Mouse (Mus musculus) forebrain, embryonic 14.5 days (tissue): ENCODE results near the gene Fam136a. TPM values are rescaled to one million over a fixed set of nuclear protein-coding genes. Genes with fewer than 3 reads are reported as not detected.
"Not testable (repeated sequence)": the region's sequence is repeated elsewhere in the genome, so short reads cannot be mapped to it uniquely, and the experiment has no call there.

ENCODE experiments used
- ATAC-seq: fragments of 200-750 bp; cut with Nextera tagmentation; 2 replicates; pipeline ENCODE4 v1.8.0; 2017; ENCODE audit warnings: mild to moderate bottlenecking, moderate library complexity
- DNase-seq: peaks from one replicate; pipeline ENCODE4 v3.0.0-alpha.2; 2015; ENCODE audit warnings: low spot score
- H3K27ac ChIP-seq: fragments of 300-500 bp; sonication (generic); 2 replicates; pipeline ENCODE4 v1.5.1; 2014; ENCODE audit warnings: low read depth, mild to moderate bottlenecking, control low read depth, low read length, moderate library complexity
- H3K27me3 ChIP-seq: fragments of 300-500 bp; sonication (generic); replicated peaks from 2 replicates; pipeline ENCODE4 v1.6.1; 2014; ENCODE audit warnings: low read length, control low read depth, mixed read lengths; ENCODE audit not compliant: control insufficient read depth, insufficient read depth
- H3K36me3 ChIP-seq: fragments of 300-500 bp; sonication (generic); 2 replicates; pipeline ENCODE4 v1.6.1; 2014; ENCODE audit warnings: low read length, control low read depth; ENCODE audit not compliant: control insufficient read depth, insufficient read depth
- H3K4me1 ChIP-seq: fragments of 300-500 bp; sonication (generic); 2 replicates; pipeline ENCODE4 v1.6.1; 2014; ENCODE audit warnings: antibody characterized with exemption, low read length, control low read depth; ENCODE audit not compliant: control insufficient read depth, insufficient read depth
- H3K4me2 ChIP-seq: fragments of 300-500 bp; sonication (generic); 2 replicates; pipeline ENCODE4 v1.6.1; 2014; ENCODE audit warnings: mild to moderate bottlenecking, control low read depth, low read length
- H3K4me3 ChIP-seq: fragments of 300-500 bp; sonication (generic); 2 replicates; pipeline ENCODE4 v1.5.1; 2014; ENCODE audit warnings: low read depth, low read length, control low read depth
- H3K9ac ChIP-seq: fragments of 300-500 bp; sonication (generic); 2 replicates; pipeline ENCODE4 v1.6.1; 2014; ENCODE audit warnings: mild to moderate bottlenecking, low read length, control low read depth, moderate library complexity
- H3K9me3 ChIP-seq: fragments of 300-500 bp; sonication (generic); replicated peaks from 2 replicates; pipeline ENCODE4 v1.6.1; 2016; ENCODE audit warnings: low read length, control low read depth, mixed read lengths; ENCODE audit not compliant: control insufficient read depth
- WGBS: fragments of 180-500 bp; shearing (Covaris S2); extraction: QIAGEN DNeasy Blood & Tissue Kit; methylation state at CpG from one replicate; pipeline ENCODE4 v1.1.7; 2014; 5-methylcytosine and 5-hydroxymethylcytosine counted together
- polyA plus RNA-seq: library from polyadenylated mRNA; unstranded; fragments of >200 nt; fragmentation: Nextera tagmentation; extraction: Ambion mirVana; gene quantifications from 2 replicates; pipeline ENCODE4 v1.2.1, GENCODE M21; 2014

Gene Fam136a
- polyA plus RNA-seq, 1 experiment from 2014 or later = 129 TPM

DNA sequence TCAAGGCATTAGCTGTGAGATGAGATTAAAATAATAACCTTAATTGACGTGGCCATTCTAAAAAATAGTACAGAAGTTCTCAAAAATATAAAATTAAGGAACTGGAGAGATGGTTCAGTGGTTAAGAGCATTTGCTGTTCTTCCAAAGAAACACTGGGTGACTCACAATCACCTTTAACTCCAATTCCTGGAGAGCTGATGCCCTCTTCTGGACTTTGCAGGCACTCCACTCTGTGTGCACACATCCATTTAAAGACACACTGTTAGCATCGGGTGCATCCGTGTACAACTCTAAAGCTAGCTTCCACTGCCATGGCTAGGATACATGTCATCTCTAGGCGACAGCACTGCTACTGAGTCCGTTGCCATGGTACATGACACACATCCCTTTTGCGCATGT is 35.5 kb upstream of the Fam136a start:
- H3K4me3 ChIP-seq = no peak overlapping the region
- no peak overlapping the region for H3K27ac ChIP-seq
- H3K4me2 ChIP-seq = no peak overlapping the region
- H3K36me3 ChIP-seq = no peaks in the 10 kb centered on the region
- DNase-seq (no peak), ATAC-seq (no peak)
- H3K27me3 ChIP-seq = no peaks in the 10 kb centered on the region
- WGBS = 93% methylated on average over 6 of the region's 6 CpGs
- H3K9me3 ChIP-seq = no peaks in the 10 kb centered on the region
- no peaks in the 10 kb centered on the region for H3K4me1 ChIP-seq
- no peak overlapping the region for H3K9ac ChIP-seq

DNA sequence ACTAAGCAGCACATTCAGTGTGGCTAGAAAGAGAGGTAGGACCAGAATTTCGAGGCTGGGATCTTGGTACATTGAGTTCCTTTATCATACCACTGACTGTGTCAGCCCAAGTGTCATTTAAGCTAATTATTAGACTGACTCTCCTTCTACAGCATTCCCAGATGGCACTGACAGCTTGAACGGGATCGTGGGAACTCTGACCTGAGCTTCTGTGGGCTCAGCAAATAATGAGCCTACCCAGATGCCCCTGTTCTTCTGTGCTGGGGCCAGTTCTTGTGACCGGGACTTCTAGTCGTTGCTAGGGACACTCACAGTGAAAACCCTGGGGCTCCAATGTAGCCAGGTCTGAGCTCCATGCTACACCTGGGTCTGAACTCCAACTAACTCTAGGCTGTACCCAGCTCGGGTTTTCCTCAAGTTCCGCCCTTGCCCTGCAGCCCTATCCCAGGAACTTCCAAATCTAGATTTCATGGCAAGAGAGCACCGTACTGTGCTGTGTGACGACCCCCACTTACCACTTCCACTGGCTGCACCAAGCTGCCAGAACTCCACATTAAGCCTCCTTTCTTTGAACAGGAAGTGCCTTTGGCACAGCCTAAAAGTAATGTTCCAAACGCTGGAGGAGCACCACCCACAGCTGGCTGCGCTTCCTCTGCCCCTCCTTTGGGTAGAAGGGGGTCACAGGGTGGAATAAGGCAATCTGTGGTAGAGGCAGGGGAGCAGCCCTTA is 30.2 kb upstream of the Fam136a start:
- WGBS = 85% methylated on average over 11 of the region's 11 CpGs
- H3K9ac ChIP-seq = no peak overlapping the region
- H3K4me2 ChIP-seq = no peak overlapping the region
- H3K4me1 ChIP-seq = no peaks in the 10 kb centered on the region
- ATAC-seq (no peak), DNase-seq (no peak)
- H3K27ac ChIP-seq = no peak overlapping the region
- no peak overlapping the region for H3K4me3 ChIP-seq
- no peaks in the 10 kb centered on the region for H3K36me3 ChIP-seq
- H3K9me3 ChIP-seq = no peaks in the 10 kb centered on the region
- H3K27me3 ChIP-seq = no peaks in the 10 kb centered on the region

DNA sequence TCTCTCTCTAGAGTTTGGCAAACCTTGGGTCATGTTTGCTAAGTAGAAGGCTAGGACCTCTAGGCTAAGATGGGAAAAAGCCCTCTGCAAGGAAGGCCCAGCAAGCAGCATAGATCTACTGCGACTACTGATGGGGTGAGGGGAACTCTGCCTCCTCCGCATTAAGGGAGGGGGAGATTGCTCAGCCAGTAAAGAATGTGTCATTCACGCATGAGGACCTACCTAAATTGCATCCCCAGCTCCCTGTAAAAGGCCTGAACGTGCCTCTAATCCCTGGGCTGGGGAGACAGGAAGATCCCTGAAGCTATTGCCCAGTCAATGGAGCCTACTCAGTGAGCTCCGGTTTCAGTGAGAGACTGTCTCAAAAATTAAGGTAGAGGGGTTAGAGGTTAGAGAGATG is 29.6 kb upstream of the Fam136a start:
- ATAC-seq = no peak
- WGBS = 76% methylated on average over 5 of the region's 5 CpGs
- Histone ChIP-seq H3K4me3 (no peak overlapping the region), H3K9ac (no peak overlapping the region), H3K27me3 (no peaks in the 10 kb centered on the region), H3K9me3 (no peaks in the 10 kb centered on the region), H3K4me2 (no peak overlapping the region), H3K27ac (no peak overlapping the region), H3K4me1 (no peaks in the 10 kb centered on the region), H3K36me3 (no peaks in the 10 kb centered on the region)
- DNase-seq = no peak

GRCm38 (mm10) chr6:86336340-86336739 is 29.1 kb upstream of the Fam136a start:
- not testable (repeated sequence) for DNase-seq, H3K27ac ChIP-seq, H3K4me1 ChIP-seq, H3K9me3 ChIP-seq, H3K4me2 ChIP-seq, H3K27me3 ChIP-seq, H3K4me3 ChIP-seq, H3K9ac ChIP-seq, H3K36me3 ChIP-seq, ATAC-seq
- WGBS = 82% methylated on average over 4 of the region's 4 CpGs

DNA sequence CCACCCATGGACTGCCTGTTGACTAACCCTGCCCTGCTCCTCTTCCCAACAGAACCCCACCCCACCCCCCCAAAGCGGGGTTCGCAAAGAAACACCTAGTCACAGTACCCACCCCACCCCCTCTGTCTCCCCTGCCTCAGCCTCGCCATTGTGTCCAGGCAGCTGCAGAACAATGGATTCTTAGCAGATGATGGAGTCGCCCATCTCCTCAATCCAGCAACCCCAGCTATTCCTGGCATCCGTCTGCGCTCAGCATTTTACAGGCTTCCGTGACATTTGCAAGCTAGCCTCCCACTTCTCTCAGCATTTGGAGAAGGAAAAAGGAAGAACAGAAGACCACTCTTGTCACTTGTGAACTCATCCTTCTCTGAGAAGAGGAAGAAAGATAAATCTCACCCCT is 21.8 kb upstream of the Fam136a start:
- H3K4me1 ChIP-seq = 0 out of 2 replicates have a peak, but pooled peaks cover 2% of the 10 kb centered on the region
- no peaks in the 10 kb centered on the region for H3K9me3 ChIP-seq
- peak overlapping the region; percentile 29; the same call in 1 of the 2 replicates for H3K9ac ChIP-seq
- DNase-seq = no peak
- no peak overlapping the region for H3K27ac ChIP-seq
- H3K4me3 ChIP-seq = no peak overlapping the region
- no peak for ATAC-seq
- 16% methylated on average over 7 of the region's 7 CpGs for WGBS
- H3K4me2 ChIP-seq = peak overlapping the region; percentile 16
- no peaks in the 10 kb centered on the region for H3K27me3 ChIP-seq
- H3K36me3 ChIP-seq = no peaks in the 10 kb centered on the region

DNA sequence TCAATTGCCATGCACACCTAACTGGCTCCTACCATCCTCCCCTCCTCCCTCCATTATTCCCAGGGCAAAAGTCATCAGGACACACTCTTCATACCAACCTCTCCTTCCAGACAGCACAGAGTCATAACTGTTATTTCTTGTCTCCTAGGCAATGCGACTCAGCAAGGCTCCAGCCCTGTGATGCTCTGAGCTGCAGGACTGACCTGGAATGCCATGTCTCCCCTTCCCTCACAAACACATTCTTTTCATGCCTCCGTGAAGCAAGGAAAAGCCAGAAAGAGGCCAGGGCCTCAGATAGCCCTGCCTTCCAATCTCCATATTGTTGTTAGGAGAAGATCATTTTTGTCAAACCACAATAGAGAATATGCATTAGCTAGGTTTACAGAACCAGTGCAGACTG is 19.4 kb upstream of the Fam136a start:
- DNase-seq (no peak), ATAC-seq (no peak)
- no peak overlapping the region for H3K4me3 ChIP-seq
- no peak overlapping the region for H3K4me2 ChIP-seq
- 0 out of 2 replicates have a peak, but pooled peaks cover 2% of the 10 kb centered on the region for H3K4me1 ChIP-seq
- WGBS = 86% methylated on average over 2 of the region's 2 CpGs
- H3K27me3 ChIP-seq = no peaks in the 10 kb centered on the region
- H3K9me3 ChIP-seq = no peaks in the 10 kb centered on the region
- no peak overlapping the region for H3K27ac ChIP-seq
- H3K36me3 ChIP-seq = no peaks in the 10 kb centered on the region
- H3K9ac ChIP-seq = no peak overlapping the region

GRCm38 (mm10) chr6:86349257-86349656 is 16.2 kb upstream of the Fam136a start:
- 48% methylated on average over 7 of the region's 7 CpGs for WGBS
- H3K4me1 ChIP-seq = no peaks in the 10 kb centered on the region
- no peak overlapping the region for H3K27ac ChIP-seq
- DNase-seq (peak; percentile 56), ATAC-seq (no peak)
- no peaks in the 10 kb centered on the region for H3K27me3 ChIP-seq
- no peaks in the 10 kb centered on the region for H3K36me3 ChIP-seq
- no peaks in the 10 kb centered on the region for H3K9me3 ChIP-seq
- no peak overlapping the region for H3K4me3 ChIP-seq
- H3K4me2 ChIP-seq = no peak overlapping the region
- H3K9ac ChIP-seq = no peak overlapping the region

DNA sequence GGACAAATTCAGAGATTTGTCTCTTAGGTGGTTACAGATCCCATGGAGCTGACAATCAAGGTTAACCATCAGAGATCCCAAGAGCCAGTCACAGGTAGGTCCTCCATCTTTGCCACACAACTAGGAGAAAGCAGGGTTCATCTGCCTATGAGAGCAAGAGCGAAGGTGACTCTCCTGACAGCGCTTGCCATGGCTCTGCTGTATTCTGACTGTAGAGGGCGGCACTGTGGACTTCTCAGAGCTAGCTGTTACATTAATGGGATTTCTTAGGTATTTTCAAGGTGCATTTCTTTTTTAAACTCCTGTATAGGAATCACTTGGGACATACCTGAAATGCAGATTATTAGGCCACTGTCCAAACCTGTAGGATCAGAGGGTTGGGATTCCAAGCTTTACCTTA is 10.5 kb upstream of the Fam136a start:
- ATAC-seq = no peak
- Histone ChIP-seq H3K36me3 (no peaks in the 10 kb centered on the region), H3K27ac (no peak overlapping the region), H3K9me3 (no peaks in the 10 kb centered on the region), H3K4me1 (no peaks in the 10 kb centered on the region), H3K9ac (no peak overlapping the region), H3K27me3 (no peaks in the 10 kb centered on the region), H3K4me3 (no peak overlapping the region), H3K4me2 (no peak overlapping the region)
- no peak for DNase-seq
- 55% methylated on average over 3 of the region's 3 CpGs for WGBS

DNA sequence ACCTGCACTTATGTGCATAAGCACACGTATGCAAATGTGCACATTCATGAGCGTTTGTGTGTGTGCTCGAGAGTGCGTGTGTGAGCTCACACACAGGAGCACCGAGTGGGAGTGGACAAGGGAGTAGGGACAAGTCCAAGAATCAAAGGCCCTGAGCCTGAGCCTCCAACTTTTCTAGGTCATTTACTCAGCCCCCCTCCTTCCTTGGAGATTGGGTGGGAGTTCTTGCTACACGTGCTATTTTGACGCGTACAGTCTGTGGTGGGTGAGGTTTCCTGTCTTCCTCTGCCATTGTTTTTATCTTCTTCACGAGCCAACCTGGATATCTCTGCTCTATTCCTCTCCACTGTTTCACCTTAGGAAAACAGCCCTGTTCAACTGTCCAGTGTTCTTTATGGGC is 8.5 kb upstream of the Fam136a start:
- H3K9ac ChIP-seq = no peak overlapping the region
- no peaks in the 10 kb centered on the region for H3K4me1 ChIP-seq
- H3K4me3 ChIP-seq = no peak overlapping the region
- no peaks in the 10 kb centered on the region for H3K36me3 ChIP-seq
- no peak for DNase-seq
- no peak for ATAC-seq
- WGBS = 85% methylated on average over 9 of the region's 9 CpGs
- no peak overlapping the region for H3K27ac ChIP-seq
- no peak overlapping the region for H3K4me2 ChIP-seq
- no peaks in the 10 kb centered on the region for H3K27me3 ChIP-seq
- H3K9me3 ChIP-seq = no peaks in the 10 kb centered on the region
